Mouse (Mus musculus) hindbrain, embryonic 11.5 days (tissue): ENCODE results near the gene Tmod1. TPM values are rescaled to one million over a fixed set of nuclear protein-coding genes. Genes with fewer than 3 reads are reported as not detected.

ENCODE experiments used
- ATAC-seq: fragments of 200-750 bp; cut with Nextera tagmentation; 2 replicates; pipeline ENCODE4 v1.8.0; 2017; ENCODE audit warnings: mild to moderate bottlenecking, moderate TSS enrichment, moderate library complexity; ENCODE audit not compliant: low FRiP score
- DNase-seq: peaks from one replicate; pipeline ENCODE4 v3.0.0-alpha.2; 2015; ENCODE audit warnings: low spot score
- H3K27ac ChIP-seq: fragments of 300-500 bp; sonication (generic); 2 replicates; pipeline ENCODE4 v1.5.1; 2014; ENCODE audit warnings: mild to moderate bottlenecking, low read depth, low read length
- H3K27me3 ChIP-seq: fragments of 300-500 bp; sonication (generic); 2 replicates; pipeline ENCODE4 v1.6.1; 2014; ENCODE audit warnings: mild to moderate bottlenecking, low read length, moderate library complexity, mixed read lengths; ENCODE audit not compliant: control insufficient read depth, insufficient read depth
- H3K36me3 ChIP-seq: fragments of 300-500 bp; sonication (generic); 2 replicates; pipeline ENCODE4 v1.6.1; 2014; ENCODE audit warnings: mild to moderate bottlenecking, low read length, moderate library complexity, mixed read lengths; ENCODE audit not compliant: control insufficient read depth, insufficient read depth
- H3K4me1 ChIP-seq: fragments of 300-500 bp; sonication (generic); replicated peaks from 2 replicates; pipeline ENCODE4 v1.6.1; 2014; ENCODE audit warnings: low read length, mixed read lengths; ENCODE audit not compliant: control insufficient read depth, insufficient read depth
- H3K4me2 ChIP-seq: fragments of 300-500 bp; sonication (generic); replicated peaks from 2 replicates; pipeline ENCODE4 v1.6.1; 2014; ENCODE audit warnings: mild to moderate bottlenecking, low read depth, low read length
- H3K4me3 ChIP-seq: fragments of 300-500 bp; sonication (generic); 2 replicates; pipeline ENCODE4 v1.5.1; 2014; ENCODE audit warnings: low read depth, low read length
- H3K9ac ChIP-seq: fragments of 300-500 bp; sonication (generic); 2 replicates; pipeline ENCODE4 v1.6.1; 2014; ENCODE audit warnings: low read depth, low read length
- H3K9me3 ChIP-seq: fragments of 300-500 bp; sonication (generic); 2 replicates; pipeline ENCODE4 v1.6.1; 2016; ENCODE audit warnings: low read length; ENCODE audit not compliant: control insufficient read depth
- WGBS: fragments of 180-500 bp; shearing (Covaris S2); extraction: QIAGEN DNeasy Blood & Tissue Kit; methylation state at CpG from one replicate; pipeline ENCODE4 v1.1.7; 2014; 5-methylcytosine and 5-hydroxymethylcytosine counted together
- polyA plus RNA-seq: library from polyadenylated mRNA; unstranded; fragments of >200 nt; fragmentation: Nextera tagmentation; extraction: Ambion mirVana; gene quantifications from 2 replicates; pipeline ENCODE4 v1.2.1, GENCODE M21; 2014

The Tmod1 gene
- polyA plus RNA-seq, 1 experiment from 2014 or later, result 3.6 TPM

- no peaks in the 10 kb centered on the region for H3K4me1 ChIP-seq
- H3K4me2 ChIP-seq, result no peak overlapping the region
- H3K36me3 ChIP-seq, result no peaks in the 10 kb centered on the region
- H3K27me3 ChIP-seq, result no peaks in the 10 kb centered on the region
- H3K4me3 ChIP-seq, result no peak overlapping the region
- DNase-seq (no peak), ATAC-seq (no peak)
- no peak overlapping the region for H3K27ac ChIP-seq
- H3K9ac ChIP-seq, result no peak overlapping the region
- 85% methylated on average over 5 of the region's 5 CpGs for WGBS
- H3K9me3 ChIP-seq, result no peaks in the 10 kb centered on the region
Observed at GRCm38 (mm10) chr4:46092429-46093076, 53.8 kb downstream of the Tmod1 start.

GRCm38 (mm10) chr4:46094916-46095825 is 56.4 kb downstream of the Tmod1 start:
- Histone ChIP-seq H3K4me2 (no peak overlapping the region), H3K27me3 (no peaks in the 10 kb centered on the region), H3K4me1 (no peaks in the 10 kb centered on the region), H3K9ac (no peak overlapping the region), H3K36me3 (no peaks in the 10 kb centered on the region), H3K27ac (no peak overlapping the region), H3K4me3 (no peak overlapping the region), H3K9me3 (no peaks in the 10 kb centered on the region)
- 83% methylated on average over 15 of the region's 15 CpGs for WGBS
- DNase-seq (no peak), ATAC-seq (no peak)

- Histone ChIP-seq H3K9ac (no peak overlapping the region), H3K27ac (no peak overlapping the region), H3K9me3 (no peaks in the 10 kb centered on the region), H3K4me1 (no peaks in the 10 kb centered on the region), H3K36me3 (no peaks in the 10 kb centered on the region), H3K4me3 (no peak overlapping the region), H3K27me3 (no peaks in the 10 kb centered on the region), H3K4me2 (no peak overlapping the region)
- DNase-seq, result no peak
- no peak for ATAC-seq
- 99% methylated on average over 3 of the region's 3 CpGs for WGBS
Observed at GRCm38 (mm10) chr4:46095826-46096159, 57.1 kb downstream of the Tmod1 start.

- 86% methylated on average over 7 of the region's 7 CpGs for WGBS
- no peaks in the 10 kb centered on the region for H3K9me3 ChIP-seq
- H3K9ac ChIP-seq, result no peak overlapping the region
- H3K27ac ChIP-seq, result no peak overlapping the region
- no peak overlapping the region for H3K4me3 ChIP-seq
- ATAC-seq (no peak), DNase-seq (no peak)
- no peak overlapping the region for H3K4me2 ChIP-seq
- H3K4me1 ChIP-seq, result 0 out of 2 replicates have a peak, but pooled peaks cover 2% of the 10 kb centered on the region
- H3K36me3 ChIP-seq, result no peaks in the 10 kb centered on the region
- H3K27me3 ChIP-seq, result no peaks in the 10 kb centered on the region
Observed at GRCm38 (mm10) chr4:46096546-46096945, 57.8 kb downstream of the Tmod1 start.

GRCm38 (mm10) chr4:46097591-46097990 is 58.9 kb downstream of the Tmod1 start:
- H3K4me3 ChIP-seq, result no peak overlapping the region
- DNase-seq (no peak), ATAC-seq (no peak)
- H3K4me2 ChIP-seq, result no peak overlapping the region
- H3K27me3 ChIP-seq, result no peaks in the 10 kb centered on the region
- 80% methylated on average over 2 of the region's 2 CpGs for WGBS
- H3K36me3 ChIP-seq, result no peaks in the 10 kb centered on the region
- H3K9me3 ChIP-seq, result no peaks in the 10 kb centered on the region
- H3K4me1 ChIP-seq, result 0 out of 2 replicates have a peak, but pooled peaks cover 2% of the 10 kb centered on the region
- no peak overlapping the region for H3K9ac ChIP-seq
- H3K27ac ChIP-seq, result no peak overlapping the region

- ATAC-seq (no peak), DNase-seq (no peak)
- no peaks in the 10 kb centered on the region for H3K9me3 ChIP-seq
- no peak overlapping the region for H3K27ac ChIP-seq
- H3K4me3 ChIP-seq, result no peak overlapping the region
- H3K4me2 ChIP-seq, result no peak overlapping the region
- no peaks in the 10 kb centered on the region for H3K36me3 ChIP-seq
- H3K9ac ChIP-seq, result no peak overlapping the region
- 0 out of 2 replicates have a peak, but pooled peaks cover 2% of the 10 kb centered on the region for H3K4me1 ChIP-seq
- H3K27me3 ChIP-seq, result no peaks in the 10 kb centered on the region
- 83% methylated on average over 9 of the region's 9 CpGs for WGBS
Observed at GRCm38 (mm10) chr4:46099132-46099531, 60.4 kb downstream of the Tmod1 start.

- no peak overlapping the region for H3K4me2 ChIP-seq
- 72% methylated on average over 7 of the region's 7 CpGs for WGBS
- 0 out of 2 replicates have a peak, but pooled peaks cover 2% of the 10 kb centered on the region for H3K4me1 ChIP-seq
- H3K9ac ChIP-seq, result no peak overlapping the region; the same call in 1 of the 2 replicates
- no peaks in the 10 kb centered on the region for H3K27me3 ChIP-seq
- H3K27ac ChIP-seq, result no peak overlapping the region
- H3K36me3 ChIP-seq, result no peaks in the 10 kb centered on the region
- DNase-seq (no peak), ATAC-seq (no peak)
- no peaks in the 10 kb centered on the region for H3K9me3 ChIP-seq
- H3K4me3 ChIP-seq, result no peak overlapping the region
Observed at GRCm38 (mm10) chr4:46100539-46100938, 61.8 kb downstream of the Tmod1 start.

- H3K36me3 ChIP-seq, result no peaks in the 10 kb centered on the region
- peak overlapping the region; percentile 37; the same call in 1 of the 2 replicates for H3K9ac ChIP-seq
- no peaks in the 10 kb centered on the region for H3K9me3 ChIP-seq
- DNase-seq (peak; percentile 16), ATAC-seq (0 out of 2 replicates have a peak, but pooled peaks have one; percentile 19)
- H3K4me3 ChIP-seq, result no peak overlapping the region
- H3K4me2 ChIP-seq, result no peak overlapping the region
- H3K4me1 ChIP-seq, result 0 out of 2 replicates have a peak, but pooled peaks cover 2% of the 10 kb centered on the region
- WGBS, result 25% methylated on average over 14 of the region's 14 CpGs
- H3K27ac ChIP-seq, result 0 out of 2 replicates have a peak overlapping the region, but pooled peaks have one; percentile 9
- no peaks in the 10 kb centered on the region for H3K27me3 ChIP-seq
Observed at GRCm38 (mm10) chr4:46101211-46101711, 62.5 kb downstream of the Tmod1 start.
